10 mouse cellular contexts compared by ENCODE assay signal in the genomic region with DNA sequence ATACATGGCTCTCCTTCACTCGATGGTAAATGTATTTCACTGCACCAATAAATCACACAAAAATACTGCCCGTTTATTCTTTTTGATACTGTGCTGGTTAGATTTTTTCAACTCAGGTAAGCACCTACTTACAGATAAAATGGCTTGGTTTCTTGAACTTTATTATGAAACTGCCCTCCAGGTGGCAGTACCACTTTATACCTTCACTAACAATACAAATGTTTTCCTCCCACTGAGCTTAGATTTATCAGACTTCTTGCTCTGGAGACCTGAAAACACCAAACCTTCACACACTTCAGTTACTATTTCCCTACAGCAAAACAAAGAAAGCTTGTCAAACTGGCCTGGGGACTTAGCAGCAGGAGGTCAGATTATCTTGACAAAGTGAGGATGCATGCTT. TPM values are rescaled to one million over a fixed set of nuclear protein-coding genes. Genes with fewer than 3 reads are reported as not detected.
A peak's percentile ranks its signal among the peaks of the same experiment; 100 is the strongest.
DNase-seq lines count a peak whose midpoint lies in the region; ATAC-seq lines count a peak whose summit lies in the region.
"Had no signal": no experiment of that assay in that cellular context is flagged by ENCODE, and none has a peak within 500 bp of the region (broad histone marks: within the 10 kb centered on the region; RNA-seq: fewer than 3 reads in every experiment).

No protein-coding gene starts in this region.

- peak; percentile 19 for DNase-seq in adrenal gland, postnatal 14 days
- DNase-seq in adrenal gland, adult 8-10 months = no peak
- peak; percentile 54 for DNase-seq in kidney, postnatal 14 days
- DNase-seq in ES-CJ7 (ENCODE audit: low read depth, low spot score) = peak; percentile 31
- DNase-seq in heart, postnatal 4 days = peak; percentile 28
- DNase-seq in forebrain, embryonic 11.5 days (ENCODE audit: low spot score) = no peak
- no peak for DNase-seq in neural tube, embryonic 10.5 days (ENCODE audit: extremely low spot score, low spot score)

- ATAC-seq in kidney, embryonic 16.5 days (ENCODE audit: low FRiP score, low TSS enrichment) = no peak
- ATAC-seq in forebrain, embryonic 11.5 days (replicated peaks; ENCODE audit: low FRiP score) = no peak

- no peaks in the 10 kb centered on the region for H3K27me3 ChIP-seq in kidney, embryonic 16.5 days (ENCODE audit: insufficient read depth, low read length)
- no peaks in the 10 kb centered on the region for H3K27me3 ChIP-seq in forebrain, embryonic 11.5 days (ENCODE audit: control insufficient read depth, insufficient read depth, low read length)
- H3K27me3 ChIP-seq: heart, embryonic 15.5 days; megakaryocyte, embryonic 14.5 days had no signal

- peaks cover 32% of the 10 kb centered on the region for H3K4me1 ChIP-seq in kidney, embryonic 16.5 days (ENCODE audit: insufficient read depth, low read length)
- H3K4me1 ChIP-seq in forebrain, embryonic 11.5 days (replicated peaks; ENCODE audit: control insufficient read depth, insufficient read depth, low read length) = 0 out of 2 replicates have a peak, but pooled peaks cover 6% of the 10 kb centered on the region

- H3K36me3 ChIP-seq in kidney, embryonic 16.5 days (ENCODE audit: insufficient read depth, low read length) = no peaks in the 10 kb centered on the region
- no peaks in the 10 kb centered on the region for H3K36me3 ChIP-seq in forebrain, embryonic 11.5 days (ENCODE audit: control insufficient read depth, insufficient read depth, low read length)
- H3K36me3 ChIP-seq: heart, embryonic 15.5 days had no signal

- no peaks in the 10 kb centered on the region for H3K9me3 ChIP-seq in kidney, embryonic 16.5 days (ENCODE audit: low read length)
- no peaks in the 10 kb centered on the region for H3K9me3 ChIP-seq in forebrain, embryonic 11.5 days (ENCODE audit: control insufficient read depth, low read length)
- H3K9me3 ChIP-seq: heart, embryonic 15.5 days; megakaryocyte, embryonic 14.5 days had no signal

- WGBS in kidney, embryonic 16.5 days = 62% methylated on average over 2 of the region's 2 CpGs
- 58% methylated on average over 2 of the region's 2 CpGs for whole genome bisulfite sequencing in forebrain, embryonic 11.5 days

- no peak overlapping the region for H3K4me2 ChIP-seq in kidney, embryonic 16.5 days (replicated peaks; ENCODE audit: low read depth, low read length)
- H3K4me2 ChIP-seq in forebrain, embryonic 11.5 days (ENCODE audit: low read depth, low read length, severe bottlenecking) = no peak overlapping the region
- H3K4me2 ChIP-seq: heart, embryonic 15.5 days had no signal

- H3K4me3 ChIP-seq in kidney, embryonic 16.5 days (ENCODE audit: low read length) = no peak overlapping the region
- H3K4me3 ChIP-seq in forebrain, embryonic 11.5 days (ENCODE audit: low read depth, low read length) = no peak overlapping the region
- H3K4me3 ChIP-seq: heart, embryonic 15.5 days; megakaryocyte, embryonic 14.5 days had no signal

- H3K9ac ChIP-seq in kidney, embryonic 16.5 days (replicated peaks; ENCODE audit: low read length) = no peak overlapping the region
- no peak overlapping the region for H3K9ac ChIP-seq in forebrain, embryonic 11.5 days (ENCODE audit: low read length)
- H3K9ac ChIP-seq: heart, embryonic 15.5 days had no signal

- no peak overlapping the region for H3K27ac ChIP-seq in kidney, embryonic 16.5 days (ENCODE audit: low read length)
- H3K27ac ChIP-seq in forebrain, embryonic 11.5 days (ENCODE audit: low read depth, low read length) = no peak overlapping the region
- H3K27ac ChIP-seq: heart, embryonic 15.5 days had no signal

RNA-seq across cellular contexts. Expression of a gene that starts 20.2 kb away (rescaled TPM):
- 33.6 and 37.1 TPM in 2 replicates for total RNA-seq in adrenal gland, postnatal 14 days (2021)
- 10 to 100 TPM; 31.1 to 55.0 (median 45.0) TPM for total RNA-seq in adrenal gland, adult 8-10 months (2022)
- 28.1 and 30.0 TPM in 2 replicates for polyA plus RNA-seq in kidney, embryonic 16.5 days (2015; fragmentation: Nextera tagmentation; extraction: Ambion mirVana)
- total RNA-seq in heart, postnatal 4 days (2021) = 10 to 100 TPM; 24.9 to 25.8 TPM
- 28.0 and 31.6 TPM in 2 replicates for polyA plus RNA-seq in forebrain, embryonic 11.5 days (2014; fragmentation: Nextera tagmentation; extraction: Ambion mirVana)

Comparison
In these comparisons a context has a peak if more than half of its experiments do, and no peak if none do; other contexts are left out.
1. DNase-seq: peak in adrenal gland, postnatal 14 days (single experiment), kidney, postnatal 14 days (single experiment), ES-CJ7 (single experiment) and heart, postnatal 4 days (single experiment); none in adrenal gland, adult 8-10 months (single experiment), forebrain, embryonic 11.5 days (single experiment) and neural tube, embryonic 10.5 days (single experiment).